Mouse (Mus musculus) spleen, adult 18-20 months (tissue): ENCODE data around the gene Card19.

Experiments used
- DNase-seq, 2 experiments: peaks; one replicate each; pipeline ENCODE4 v3.0.0; 2022; ENCODE audit warnings: mixed read lengths in 2 of 2

Card19 gene

GRCm38 (mm10) chr13:49215504-49216219 is at the start of gene Card19:
Gene Card19 (minus strand): TSS chr13:49216037.
- DNase-seq: peak; percentile 98 to 99

GRCm38 (mm10) chr13:49260036-49260722 is 44.3 kb upstream of the Card19 start:
- no peak for DNase-seq

GRCm38 (mm10) chr13:49257819-49258313 is 42.0 kb upstream of the Card19 start:
- no peak for DNase-seq

GRCm38 (mm10) chr13:49252746-49253145 is 36.9 kb upstream of the Card19 start:
- no peak for DNase-seq

- DNase-seq: no peak
Observed at GRCm38 (mm10) chr13:49252113-49252512, 36.3 kb upstream of the Card19 start.

- peak in 1 of 2 experiments; percentile 38 for DNase-seq
Observed at GRCm38 (mm10) chr13:49250716-49251517, 35.1 kb upstream of the Card19 start.

GRCm38 (mm10) chr13:49249634-49250033 is 33.8 kb upstream of the Card19 start:
- no peak for DNase-seq

GRCm38 (mm10) chr13:49248923-49249322 is 33.1 kb upstream of the Card19 start:
- no peak for DNase-seq

- no peak for DNase-seq
Observed at GRCm38 (mm10) chr13:49248467-49248862, 32.6 kb upstream of the Card19 start, which contains the start of gene Susd3. Gene Susd3 (minus strand): TSS chr13:49248706.

GRCm38 (mm10) chr13:49247740-49248466 is 32.1 kb upstream of the Card19 start:
- peak; percentile 66 to 75 for DNase-seq

GRCm38 (mm10) chr13:49247232-49247739 is 31.4 kb upstream of the Card19 start:
- DNase-seq: no peak

- DNase-seq: no peak
Observed at GRCm38 (mm10) chr13:49246626-49247025, 30.8 kb upstream of the Card19 start.

- no peak for DNase-seq
Observed at GRCm38 (mm10) chr13:49246011-49246410, 30.2 kb upstream of the Card19 start.

GRCm38 (mm10) chr13:49245251-49245650 is 29.4 kb upstream of the Card19 start:
- no peak for DNase-seq

- no peak for DNase-seq
Observed at GRCm38 (mm10) chr13:49243492-49243891, 27.7 kb upstream of the Card19 start.

GRCm38 (mm10) chr13:49242321-49243065 is 26.7 kb upstream of the Card19 start:
- DNase-seq: peak; percentile 65 to 82

GRCm38 (mm10) chr13:49238737-49239136 is 22.9 kb upstream of the Card19 start:
- DNase-seq: no peak

GRCm38 (mm10) chr13:49237617-49238016 is 21.8 kb upstream of the Card19 start:
- no peak for DNase-seq

- no peak for DNase-seq
Observed at GRCm38 (mm10) chr13:49234711-49235110, 18.9 kb upstream of the Card19 start.

GRCm38 (mm10) chr13:49233792-49234572 is 18.1 kb upstream of the Card19 start:
- no peak for DNase-seq

GRCm38 (mm10) chr13:49225633-49226032 is 9.8 kb upstream of the Card19 start:
- no peak for DNase-seq
